Mouse (Mus musculus): ENCODE results near the gene Golga3. TPM values are rescaled to one million over a fixed set of nuclear protein-coding genes. Genes with fewer than 3 reads are reported as not detected.
A peak's percentile ranks its signal among the peaks of the same experiment; 100 is the strongest.

The Golga3 gene
- polyA plus RNA-seq, 1 experiment from 2014 or later: 29.3 TPM

DNA sequence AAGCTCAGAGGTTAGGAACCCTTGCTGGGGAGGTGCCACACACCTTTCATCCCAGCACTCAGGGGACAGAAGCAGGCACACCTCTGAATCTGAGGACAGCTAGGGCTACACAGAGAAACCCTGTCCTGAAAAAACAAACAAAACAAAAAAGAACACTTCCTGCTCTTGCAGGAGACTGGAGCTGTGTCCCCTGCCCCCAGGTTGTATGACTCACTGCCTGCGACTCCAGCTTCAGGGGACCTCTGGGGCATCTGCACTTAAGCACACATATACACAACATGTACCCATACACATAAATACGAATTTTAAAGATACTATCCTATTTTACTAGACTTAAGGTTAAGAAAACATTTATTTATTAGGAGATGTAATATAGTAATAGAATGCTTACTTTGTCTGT is 67.6 kb downstream of the Golga3 start:
- H3K36me3 ChIP-seq: peaks cover 93% of the 10 kb centered on the region
- 75% methylated on average over 2 of the region's 2 CpGs for WGBS
- no peaks in the 10 kb centered on the region for H3K27me3 ChIP-seq
- H3K4me3 ChIP-seq: no peak overlapping the region
- H3K27ac ChIP-seq: no peak overlapping the region
- H3K9me3 ChIP-seq: no peaks in the 10 kb centered on the region
- H3K4me1 ChIP-seq: no peaks in the 10 kb centered on the region
- H3K4me2 ChIP-seq (replicated peaks): no peak overlapping the region
- H3K9ac ChIP-seq: no peak overlapping the region
- ATAC-seq (ENCODE audit: low FRiP score, low read depth): no peak

DNA sequence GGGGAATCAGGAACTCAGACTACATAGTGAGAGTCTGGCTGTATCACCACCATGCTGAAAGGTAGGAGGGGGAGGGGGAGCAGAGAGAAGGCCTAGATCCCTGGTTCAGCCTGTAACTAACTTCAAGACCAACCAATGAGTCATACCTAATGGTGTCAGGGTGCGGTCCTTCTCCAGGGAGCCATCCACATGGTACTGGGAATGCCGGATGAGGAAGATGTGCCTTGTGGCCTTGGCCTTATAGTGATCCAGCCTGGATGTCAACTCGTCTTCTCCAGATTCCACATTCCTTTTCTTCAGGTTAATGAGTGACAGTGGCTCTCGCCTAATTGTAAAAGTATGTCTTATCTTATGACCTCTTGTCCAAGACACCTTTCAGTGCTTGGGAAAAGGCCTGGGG is 90.4 kb downstream of the Golga3 start:
- Histone ChIP-seq H3K9me3 (no peaks in the 10 kb centered on the region), H3K4me1 (peaks cover 8% of the 10 kb centered on the region), H3K9ac (no peak overlapping the region), H3K4me2 (replicated peaks) (no peak overlapping the region), H3K4me3 (no peak overlapping the region), H3K27me3 (no peaks in the 10 kb centered on the region), H3K36me3 (peaks cover 39% of the 10 kb centered on the region), H3K27ac (no peak overlapping the region)
- no peak for ATAC-seq (ENCODE audit: low FRiP score, low read depth)
- WGBS: 89% methylated on average over 4 of the region's 4 CpGs

DNA sequence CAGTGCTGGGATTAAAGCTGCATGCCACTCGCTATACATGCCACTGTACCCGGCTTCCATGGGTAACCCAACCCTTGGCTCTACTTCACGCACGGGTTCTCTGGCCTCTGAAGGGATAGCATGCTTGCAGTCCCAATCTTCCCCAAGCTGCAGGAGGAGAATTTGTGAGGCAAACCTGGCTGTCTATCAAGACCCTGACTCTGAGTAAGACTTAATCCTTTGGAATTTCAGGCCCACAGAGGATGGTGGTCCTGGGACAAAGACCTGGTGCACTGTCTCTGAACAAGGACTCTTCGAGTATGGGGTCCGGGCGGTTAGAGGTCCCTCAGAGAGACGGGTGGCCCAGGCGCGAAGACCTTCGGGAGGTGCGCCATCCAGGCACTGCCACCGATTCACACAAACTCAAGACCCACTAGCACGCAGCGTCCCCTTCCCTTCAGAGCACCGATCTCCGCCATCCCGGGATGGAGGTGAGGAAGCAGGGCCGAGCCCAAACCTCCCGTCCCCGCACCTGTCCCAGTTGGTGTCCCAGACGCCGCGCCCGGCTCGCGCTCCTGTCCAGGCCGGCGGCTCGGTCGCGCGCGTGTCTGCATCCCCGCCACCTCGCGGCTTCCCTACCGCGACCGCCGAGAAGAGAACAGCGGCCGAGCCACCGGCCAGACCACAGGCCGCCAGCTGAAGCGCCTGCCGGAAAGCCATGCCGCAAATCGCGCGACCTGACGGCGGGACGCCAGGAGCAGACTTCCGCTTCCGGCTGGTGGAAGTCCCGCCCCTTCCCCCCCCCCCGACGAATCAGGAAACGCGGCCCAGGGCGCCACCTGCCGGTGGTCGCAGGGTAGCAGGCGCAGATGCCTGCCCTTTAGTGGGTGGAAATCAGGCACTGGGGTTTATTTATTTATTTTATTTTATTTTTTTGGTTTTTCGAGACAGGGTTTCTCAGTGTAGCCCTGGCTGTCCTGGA is 92.9 kb downstream of the Golga3 start, which contains the start of gene Pgam5:
Gene Pgam5 (minus strand): TSS at position 773 of the 961 bp plus-strand sequence.
- peak within 1 kb of the TSS; percentile 98 for H3K9ac ChIP-seq
- under 1% methylated on average over 60 of the region's 66 CpGs for WGBS

DNA sequence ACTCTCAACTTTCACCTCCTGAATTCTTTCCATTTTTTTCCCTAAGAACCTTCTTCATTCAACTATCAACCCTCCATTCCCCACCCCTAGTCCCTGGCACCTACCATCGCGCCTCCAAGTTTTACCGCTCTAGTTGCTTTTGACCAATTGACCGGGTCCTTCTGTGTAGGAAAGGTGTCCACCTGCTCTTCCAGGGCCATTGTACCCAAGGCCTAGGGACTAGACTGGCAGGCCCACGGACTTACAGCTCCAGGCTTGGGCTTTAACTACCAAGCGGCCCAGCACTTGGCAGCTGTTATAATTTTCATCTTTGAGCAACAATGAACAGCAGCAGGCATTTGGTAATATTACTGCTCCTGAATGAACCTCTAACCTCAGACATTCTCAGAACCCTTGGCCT is 93.7 kb downstream of the Golga3 start:
- no peak overlapping the region for H3K4me2 ChIP-seq (replicated peaks)
- H3K9me3 ChIP-seq: no peaks in the 10 kb centered on the region
- no peak overlapping the region for H3K4me3 ChIP-seq
- peaks cover 22% of the 10 kb centered on the region for H3K36me3 ChIP-seq
- no peaks in the 10 kb centered on the region for H3K27me3 ChIP-seq
- no peak overlapping the region for H3K27ac ChIP-seq
- ATAC-seq (ENCODE audit: low FRiP score, low read depth): no peak
- H3K4me1 ChIP-seq: peaks cover 8% of the 10 kb centered on the region
- 89% methylated on average over 6 of the region's 6 CpGs for WGBS
- H3K9ac ChIP-seq: no peak overlapping the region

More for the DNA sequence above, 92.9 kb downstream of the Golga3 start, which contains the start of gene Pgam5:
- ATAC-seq (ENCODE audit: low FRiP score, low read depth): peak; percentile 89
- Histone ChIP-seq H3K36me3 (peaks cover 30% of the 10 kb centered on the region), H3K4me3 (peak within 1 kb of the TSS; percentile 95), H3K4me2 (replicated peaks) (peak within 1 kb of the TSS; percentile 97), H3K4me1 (peaks cover 8% of the 10 kb centered on the region), H3K27ac (peak within 1 kb of the TSS; percentile 70), H3K27me3 (no peaks in the 10 kb centered on the region), H3K9me3 (no peaks in the 10 kb centered on the region)

DNA sequence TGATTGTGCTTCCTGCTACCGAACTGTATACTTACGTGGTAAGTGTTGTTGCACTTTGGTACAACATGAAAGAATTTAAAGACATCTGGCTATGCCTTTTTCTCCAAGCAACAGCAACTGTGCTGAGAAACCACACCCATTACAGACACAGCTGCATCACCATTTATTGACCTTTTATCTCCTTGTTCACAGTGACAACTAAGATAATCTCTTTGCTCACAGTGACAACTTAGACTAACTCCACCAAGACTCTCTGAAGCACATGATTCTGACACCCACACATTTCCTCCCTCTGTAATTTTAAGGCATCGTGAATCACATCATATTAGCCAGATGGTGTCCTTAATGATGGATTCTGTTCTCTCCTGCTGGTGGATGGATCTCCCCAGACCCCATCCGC is 97.6 kb downstream of the Golga3 start:
- H3K27ac ChIP-seq: no peak overlapping the region
- H3K4me1 ChIP-seq: no peaks in the 10 kb centered on the region
- no peak overlapping the region for H3K4me2 ChIP-seq (replicated peaks)
- H3K36me3 ChIP-seq: no peaks in the 10 kb centered on the region
- ATAC-seq (ENCODE audit: low FRiP score, low read depth): no peak
- no peaks in the 10 kb centered on the region for H3K27me3 ChIP-seq
- H3K9me3 ChIP-seq: no peaks in the 10 kb centered on the region
- no peak overlapping the region for H3K4me3 ChIP-seq
- H3K9ac ChIP-seq: no peak overlapping the region
- 81% methylated on average over 4 of the region's 4 CpGs for WGBS

DNA sequence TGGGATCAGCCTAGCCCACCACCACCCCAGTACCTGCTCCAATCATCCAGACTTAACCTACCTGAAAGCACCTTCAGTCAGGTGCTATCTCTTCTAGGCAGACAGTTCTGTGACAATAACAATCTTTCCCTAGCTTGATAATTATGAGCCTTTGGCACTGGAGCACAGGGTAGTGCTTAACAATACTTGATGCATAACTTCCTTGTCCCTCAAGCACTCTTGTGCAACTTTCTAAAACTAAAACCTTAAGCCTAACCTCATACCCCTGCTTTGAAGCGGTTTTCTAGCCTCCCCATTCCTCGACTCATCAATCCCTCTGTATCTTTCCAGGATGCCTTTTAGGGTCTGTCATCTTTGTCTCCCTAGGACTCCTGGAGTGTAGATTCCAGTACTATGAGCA is 98.3 kb downstream of the Golga3 start:
- WGBS: 69% methylated on average over 2 of the region's 2 CpGs
- ATAC-seq (ENCODE audit: low FRiP score, low read depth): no peak
- H3K9me3 ChIP-seq: no peaks in the 10 kb centered on the region
- H3K4me3 ChIP-seq: no peak overlapping the region
- no peak overlapping the region for H3K4me2 ChIP-seq (replicated peaks)
- H3K27ac ChIP-seq: no peak overlapping the region
- no peaks in the 10 kb centered on the region for H3K27me3 ChIP-seq
- H3K9ac ChIP-seq: no peak overlapping the region
- no peaks in the 10 kb centered on the region for H3K4me1 ChIP-seq
- no peaks in the 10 kb centered on the region for H3K36me3 ChIP-seq

Other genes starting within 250 kb of the Golga3 start
- gene Zfp932, start 180.2 kb upstream of the Golga3 start, polyA plus RNA-seq (2015; fragmentation: Nextera tagmentation; extraction: Ambion mirVana): 27.5 and 28.2 TPM in 2 replicates
- gene Gm17655, start 104.2 kb upstream of the Golga3 start, polyA plus RNA-seq (2015; fragmentation: Nextera tagmentation; extraction: Ambion mirVana): 3.7 and 5.1 TPM in 2 replicates
- gene Gm35315, start 82.3 kb upstream of the Golga3 start, polyA plus RNA-seq (2015; fragmentation: Nextera tagmentation; extraction: Ambion mirVana): 1.0 and 1.1 TPM in 2 replicates
- gene Plcxd1, start 76.7 kb upstream of the Golga3 start, polyA plus RNA-seq (2015; fragmentation: Nextera tagmentation; extraction: Ambion mirVana): 1.6 and 1.9 TPM in 2 replicates
- 33.6 and 33.7 TPM in 2 replicates for gene Gtpbp6, start 68.5 kb upstream of the Golga3 start, polyA plus RNA-seq (2015; fragmentation: Nextera tagmentation; extraction: Ambion mirVana)
- 5.3 and 5.7 TPM in 2 replicates for gene Zfp605, start 66.6 kb upstream of the Golga3 start, polyA plus RNA-seq (2015; fragmentation: Nextera tagmentation; extraction: Ambion mirVana)
- 30.1 and 32.3 TPM in 2 replicates for gene Chfr, start 40.9 kb upstream of the Golga3 start, polyA plus RNA-seq (2015; fragmentation: Nextera tagmentation; extraction: Ambion mirVana)
- gene Ankle2, start 54.3 kb downstream of the Golga3 start, polyA plus RNA-seq (2015; fragmentation: Nextera tagmentation; extraction: Ambion mirVana): 28.7 and 34.1 TPM in 2 replicates
- gene Pgam5, start 93.2 kb downstream of the Golga3 start, polyA plus RNA-seq (2015; fragmentation: Nextera tagmentation; extraction: Ambion mirVana): 79.0 and 79.1 TPM in 2 replicates
- gene Pxmp2, start 109.5 kb downstream of the Golga3 start, polyA plus RNA-seq (2015; fragmentation: Nextera tagmentation; extraction: Ambion mirVana): 8.0 and 9.7 TPM in 2 replicates
- gene Pole, start 109.6 kb downstream of the Golga3 start, polyA plus RNA-seq (2015; fragmentation: Nextera tagmentation; extraction: Ambion mirVana): 31.5 and 32.8 TPM in 2 replicates
- gene P2rx2, start 166.5 kb downstream of the Golga3 start, polyA plus RNA-seq (2015; fragmentation: Nextera tagmentation; extraction: Ambion mirVana): 0.92 TPM in 2 replicates
- gene Lrcol1, start 168.0 kb downstream of the Golga3 start, polyA plus RNA-seq (2015; fragmentation: Nextera tagmentation; extraction: Ambion mirVana): not detected in 2 replicates